Mouse (Mus musculus) cerebellum, adult (tissue): ENCODE measurements around the gene Stk39.

Source experiments
- ATAC-seq: cut with Nextera tagmentation; 2 replicates; pipeline ENCODE4 v1.9.2; 2017; ENCODE audit warnings: mild to moderate bottlenecking, moderate library complexity, mixed read lengths; ENCODE audit not compliant: insufficient number of reproducible peaks, low FRiP score, low TSS enrichment

The Stk39 gene

GRCm38 (mm10) chr2:68176425-68176824 is 295.6 kb downstream of the Stk39 start:
- no peak for ATAC-seq

DNA sequence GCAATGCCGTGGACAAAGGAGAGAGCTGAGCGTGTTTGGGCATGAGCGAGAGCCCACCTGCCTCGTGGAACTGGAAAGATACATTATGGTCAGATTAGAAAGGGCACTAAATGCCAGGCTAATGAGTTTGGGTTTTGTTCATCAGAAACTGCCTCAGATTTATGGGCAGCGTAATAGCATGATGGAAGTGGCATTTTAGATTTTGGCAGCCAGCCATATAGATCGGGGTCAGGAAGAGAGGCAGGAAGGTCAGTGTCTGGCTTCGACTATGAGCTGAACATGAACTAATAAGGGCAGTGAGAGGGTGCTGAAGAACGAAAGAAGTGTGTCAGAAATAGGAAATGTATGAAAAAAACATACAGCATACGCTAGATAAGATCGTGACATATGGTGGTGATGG is 300.8 kb downstream of the Stk39 start:
- no peak for ATAC-seq

- ATAC-seq, result no peak
Measured at GRCm38 (mm10) chr2:68162012-68162411, 310.1 kb downstream of the Stk39 start.

GRCm38 (mm10) chr2:68160566-68160965 is 311.5 kb downstream of the Stk39 start:
- ATAC-seq, result peak; percentile 40; the same call in 1 of the 2 replicates
